26 mouse cellular contexts compared by ENCODE assay signal in genomic region chr4:95625651-95626050, GRCm38 (mm10).
A peak's percentile ranks its signal among the peaks of the same experiment; 100 is the strongest.
DNase-seq lines count a peak whose midpoint lies in the region; ATAC-seq and TF ChIP-seq lines count a peak whose summit lies in the region.
"Had no signal": no experiment of that assay in that cellular context is flagged by ENCODE, and none has a peak within 500 bp of the region (broad histone marks: within the 10 kb centered on the region; RNA-seq: fewer than 3 reads in every experiment).

No protein-coding gene starts in this region.

- ATAC-seq in cerebellum, adult (ENCODE audit: insufficient number of reproducible peaks, low FRiP score, low TSS enrichment): no peak
- no peak for ATAC-seq in liver, embryonic 12.5 days
- ATAC-seq: forebrain, embryonic 16.5 days; hindbrain, postnatal 0 days; intestine, postnatal 0 days; liver, postnatal 0 days; lung, postnatal 0 days; midbrain, embryonic 16.5 days; Patski had no signal

- TF ChIP-seq CTCF in liver, adult 2 months (IDR thresholded peaks at IDR 0.05; ENCODE audit: low read depth, low read length): no peak

- H3K4me1 ChIP-seq in liver, adult 2 months (ENCODE audit: control insufficient read depth, insufficient read depth, low read length): peaks cover 15% of the 10 kb centered on the region
- H3K4me1 ChIP-seq in liver, embryonic 12.5 days: no peaks in the 10 kb centered on the region
- H3K4me1 ChIP-seq: heart, embryonic 13.5 days; midbrain, embryonic 10.5 days; neural tube, embryonic 13.5 days had no signal

- no peak overlapping the region for H3K9ac ChIP-seq in liver, adult 2 months (ENCODE audit: low read depth, low read length)
- no peak overlapping the region for H3K9ac ChIP-seq in liver, embryonic 12.5 days
- H3K9ac ChIP-seq: heart, embryonic 13.5 days; liver, postnatal 0 days; neural tube, embryonic 13.5 days had no signal

- TF ChIP-seq POLR2A in liver, adult 2 months (IDR thresholded peaks at IDR 0.05; ENCODE audit: extremely low read depth, insufficient read depth, low read length): no peak

- H3K4me3 ChIP-seq in liver, adult 2 months (ENCODE audit: insufficient read depth, low read depth, low read length): no peak overlapping the region
- H3K4me3 ChIP-seq in liver, embryonic 12.5 days: no peak overlapping the region
- H3K4me3 ChIP-seq: heart, adult 2 months; heart, embryonic 13.5 days; limb, embryonic 10.5 days; midbrain, embryonic 10.5 days; myocyte; neural tube, embryonic 13.5 days had no signal

- DNase-seq in adrenal gland, postnatal 10 days: peak; percentile 43
- no peak for DNase-seq in adrenal gland, postnatal 36 days
- peak; percentile 10 to 33 for DNase-seq in cerebellum, postnatal 14 days
- DNase-seq in liver, adult 2 months (ENCODE audit: extremely low read depth, low read depth, low spot score): peak; percentile 99
- DNase-seq in spleen, postnatal 4 days (ENCODE audit: low spot score in 2 of 2): no peak
- DNase-seq: gastrocnemius, postnatal 25 days; heart, adult 2 months; heart, postnatal 14 days; kidney, postnatal 10 days; liver; liver, postnatal 0 days; retina, postnatal 1 day; thymus, postnatal 14 days had no signal

- peaks cover 18% of the 10 kb centered on the region for H3K36me3 ChIP-seq in liver, adult 2 months (ENCODE audit: control insufficient read depth, insufficient read depth, low read length)
- H3K36me3 ChIP-seq in liver, embryonic 12.5 days: no peaks in the 10 kb centered on the region
- H3K36me3 ChIP-seq: heart, embryonic 13.5 days; limb, embryonic 10.5 days; midbrain, embryonic 10.5 days; neural tube, embryonic 13.5 days had no signal

- 27% methylated on average over 4 of the region's 4 CpGs for WGBS in liver, adult 2 months
- 56% methylated on average over 4 of the region's 4 CpGs for WGBS in liver, embryonic 12.5 days (ENCODE audit: insufficient replicate concordance)

- H3K27me3 ChIP-seq in liver, adult 2 months (ENCODE audit: control insufficient read depth, insufficient read depth, low read length): no peaks in the 10 kb centered on the region
- no peaks in the 10 kb centered on the region for H3K27me3 ChIP-seq in liver, embryonic 12.5 days (replicated peaks)
- H3K27me3 ChIP-seq: heart, embryonic 13.5 days; neural tube, embryonic 13.5 days; Patski had no signal

- H3K4me2 ChIP-seq in liver, embryonic 12.5 days: no peak overlapping the region
- H3K4me2 ChIP-seq: heart, embryonic 13.5 days; neural tube, embryonic 13.5 days had no signal

- H3K79me2 ChIP-seq in liver, adult 2 months (ENCODE audit: control insufficient read depth, insufficient read depth, low read length): peaks cover 6% of the 10 kb centered on the region

- peak overlapping the region; percentile 61; the same call in 1 of the 2 replicates for H3K27ac ChIP-seq in liver, adult 2 months (replicated peaks; ENCODE audit: insufficient read depth, low read depth, low read length)
- H3K27ac ChIP-seq in liver, embryonic 12.5 days: no peak overlapping the region
- H3K27ac ChIP-seq: heart, adult 2 months; heart, embryonic 13.5 days; hindbrain, postnatal 0 days; limb, embryonic 10.5 days; midbrain, embryonic 10.5 days; neural tube, embryonic 13.5 days had no signal

- no peaks in the 10 kb centered on the region for H3K9me3 ChIP-seq in liver, embryonic 12.5 days (replicated peaks)
- H3K9me3 ChIP-seq: heart, embryonic 13.5 days; limb, embryonic 10.5 days; midbrain, embryonic 10.5 days; neural tube, embryonic 13.5 days had no signal

Comparison
In these comparisons a context has a peak if more than half of its experiments do, and no peak if none do; other contexts are left out.
1. DNase-seq: peak in adrenal gland, postnatal 10 days (single experiment), cerebellum, postnatal 14 days (2 of 2) and liver, adult 2 months (single experiment); none in adrenal gland, postnatal 36 days (0 of 2) and spleen, postnatal 4 days (0 of 2).